Mouse (Mus musculus) mouse trophoblast stem cell (cell line): Measurements from ENCODE around the gene Cdyl.

Source experiments
- in situ Hi-C, 2 experiments: fragments of 300-500 bp; cut with MseI, MboI; formaldehyde crosslinking; loops; 2 replicates in 1 of 2; 3 replicates in 1 of 2; pipeline ENCODE4 v1.15.1; 2025

Cdyl gene

DNA sequence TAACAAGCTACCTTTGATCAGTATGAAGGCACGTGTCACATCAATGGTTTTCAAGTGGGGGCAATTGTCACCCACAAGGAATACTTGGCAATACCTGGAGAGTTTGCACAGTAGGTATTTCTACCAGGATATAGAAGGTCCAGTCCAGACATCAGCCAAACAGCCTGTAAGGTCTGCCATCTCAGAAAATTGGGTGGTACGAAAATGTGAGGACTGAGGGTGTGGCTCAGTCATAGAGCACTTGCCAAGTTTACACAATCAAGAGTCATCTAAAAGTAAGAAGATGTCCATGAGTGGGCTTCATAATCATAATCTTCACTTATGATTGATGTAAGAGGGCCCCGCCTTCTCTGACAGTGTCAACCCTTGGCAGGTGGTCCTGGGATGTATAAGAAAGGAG, 29.9 kb downstream of the Cdyl start:
- in situ Hi-C loops = no loop called here

DNA sequence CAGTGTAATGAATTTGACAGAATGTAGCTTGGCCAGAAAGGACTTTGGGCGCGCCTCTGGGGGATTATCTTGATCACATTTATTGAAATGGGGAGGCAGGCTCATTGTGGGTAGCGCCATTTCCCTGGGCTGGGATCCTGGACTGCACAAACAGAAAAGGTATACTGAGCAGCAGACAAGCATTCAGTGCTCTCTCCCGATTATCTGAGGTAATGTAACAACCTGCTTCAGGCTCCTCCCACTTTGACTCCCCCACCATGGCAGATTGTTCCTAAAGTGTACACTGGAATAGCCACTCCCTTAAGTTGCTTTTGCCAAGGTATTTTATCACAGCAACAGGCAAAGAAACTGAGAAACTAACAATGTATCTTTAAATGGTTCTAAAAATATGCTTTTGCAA, 58.0 kb downstream of the Cdyl start:
- in situ Hi-C loops = no loop called here

DNA sequence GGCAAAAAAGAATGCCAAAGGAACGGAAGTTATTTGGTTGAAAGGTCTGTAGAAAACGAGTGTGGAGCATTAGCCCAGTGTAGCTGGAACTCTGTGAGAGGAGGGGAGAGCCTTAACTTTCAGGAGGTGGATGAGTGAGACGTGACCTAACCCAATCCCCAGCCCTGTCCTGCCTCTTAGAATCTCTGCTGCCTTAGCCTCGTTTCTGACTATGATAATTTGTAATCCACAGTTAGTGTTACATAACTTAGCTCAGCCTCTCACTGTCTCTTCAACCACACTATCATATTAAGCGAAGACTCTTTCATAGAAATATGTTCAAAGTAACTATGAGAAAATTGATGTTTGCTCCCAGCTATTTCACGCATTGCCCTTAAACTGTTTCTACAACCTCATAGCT, 59.9 kb downstream of the Cdyl start:
- in situ Hi-C loops = no loop called here

DNA sequence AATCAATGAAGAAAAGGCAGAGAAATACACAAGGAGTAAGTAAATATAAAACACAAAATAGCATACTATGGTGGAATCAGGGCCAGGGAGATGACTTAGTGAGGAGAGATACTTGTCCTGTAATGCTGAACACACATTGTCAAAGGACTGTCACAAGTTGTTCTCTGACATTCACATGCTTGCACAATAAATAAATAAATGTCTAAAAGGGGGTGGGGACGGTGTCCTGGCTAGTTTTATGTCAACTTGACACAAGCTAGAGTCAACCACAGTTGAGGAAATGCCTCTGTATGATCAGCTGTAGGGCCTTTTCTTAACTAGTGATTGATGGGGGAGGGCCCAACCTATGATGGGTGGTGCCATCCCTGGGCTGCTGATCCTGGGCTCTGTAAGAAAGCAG, 63.4 kb downstream of the Cdyl start:
- in situ Hi-C loops = no loop called here

DNA sequence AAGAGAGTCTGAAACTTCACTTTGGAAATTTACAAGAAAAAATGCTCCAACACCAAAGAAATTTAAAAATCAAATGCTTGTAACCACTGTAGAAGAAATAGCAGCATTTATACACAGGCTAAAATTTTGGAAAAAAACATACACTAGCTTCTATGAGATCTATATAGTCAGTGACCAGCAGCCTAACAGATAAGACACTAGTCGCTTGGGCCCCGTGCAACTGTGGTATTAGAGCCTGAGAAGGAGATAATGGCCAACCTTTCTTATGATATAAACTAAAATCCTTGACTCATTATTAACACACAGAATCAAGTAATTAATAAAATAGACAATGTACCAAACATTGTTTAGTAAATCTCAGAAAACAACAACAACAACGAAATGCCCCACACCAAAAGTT, 66.4 kb downstream of the Cdyl start:
- in situ Hi-C loops = no loop called here

DNA sequence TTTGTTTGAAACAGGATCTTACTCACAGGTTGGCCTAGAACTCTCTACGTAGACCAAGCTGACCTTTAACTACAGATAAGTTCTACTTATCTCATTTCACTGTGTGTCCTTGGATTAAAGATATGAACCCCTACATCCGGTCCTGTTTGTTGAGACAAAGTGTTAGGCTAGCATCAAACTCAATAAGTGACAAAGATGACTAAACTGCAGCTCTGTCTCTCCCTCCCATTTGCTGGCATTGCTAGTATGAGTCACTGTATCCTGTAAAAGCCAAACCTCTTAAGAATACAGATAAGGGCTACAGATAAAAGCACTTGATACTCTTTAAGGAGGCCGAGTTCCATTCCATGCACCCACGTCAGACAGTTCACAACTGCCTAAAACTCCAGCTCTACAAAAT, 72.5 kb downstream of the Cdyl start:
- in situ Hi-C loops = no loop called here

DNA sequence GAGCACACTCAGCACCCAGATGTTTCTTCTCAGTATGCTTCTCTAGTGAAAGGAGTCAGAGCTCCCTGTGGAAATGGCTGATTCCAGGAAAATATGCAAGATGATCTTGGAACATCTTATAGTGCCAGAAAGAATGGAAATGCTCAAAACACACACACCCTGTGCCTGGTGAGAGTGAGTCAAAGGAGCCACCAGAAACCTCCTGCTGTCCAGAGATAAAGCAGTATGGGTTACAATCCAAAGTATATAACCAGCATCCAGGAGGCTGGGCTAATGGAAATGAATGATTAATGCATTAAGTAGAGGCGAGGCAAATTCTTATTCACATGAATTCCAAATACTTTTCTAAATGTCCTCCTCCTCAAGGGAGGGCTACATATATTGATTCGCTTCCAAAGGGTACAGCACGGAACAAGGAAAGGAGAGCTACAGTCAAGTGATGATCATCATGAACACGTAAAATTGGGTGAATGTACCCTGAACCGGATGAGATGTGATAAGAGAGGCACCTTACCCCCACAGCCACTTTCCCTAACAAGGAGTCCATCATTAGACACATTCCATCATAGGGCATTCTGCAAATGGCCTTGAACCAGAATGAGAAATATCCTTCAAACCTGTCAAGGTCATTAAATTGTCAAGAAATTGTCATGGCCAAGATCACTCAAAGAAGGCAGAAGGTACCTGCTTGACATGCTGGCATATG, 73.4 kb downstream of the Cdyl start:
- in situ Hi-C loops = no loop called here

DNA sequence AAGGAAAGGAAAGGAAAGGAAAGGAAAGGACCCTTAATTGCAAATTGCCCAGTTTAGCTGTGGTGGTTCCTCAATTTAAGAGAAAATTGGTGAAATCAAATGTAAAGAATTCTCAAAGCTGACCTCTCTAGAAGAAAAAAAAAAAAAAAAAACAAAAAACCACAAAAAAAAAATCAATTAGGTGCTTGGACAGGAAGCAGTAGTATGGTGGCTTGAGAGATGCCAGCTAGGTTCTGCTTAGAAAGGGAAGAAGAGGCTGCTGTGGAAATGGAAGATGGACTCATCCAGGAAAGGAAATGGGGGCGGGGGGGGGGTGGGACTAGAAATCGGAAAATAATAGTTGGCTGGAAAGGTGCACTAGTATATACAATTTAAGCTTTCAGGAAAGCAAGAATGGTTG, 77.9 kb downstream of the Cdyl start:
- in situ Hi-C loops = no loop called here

DNA sequence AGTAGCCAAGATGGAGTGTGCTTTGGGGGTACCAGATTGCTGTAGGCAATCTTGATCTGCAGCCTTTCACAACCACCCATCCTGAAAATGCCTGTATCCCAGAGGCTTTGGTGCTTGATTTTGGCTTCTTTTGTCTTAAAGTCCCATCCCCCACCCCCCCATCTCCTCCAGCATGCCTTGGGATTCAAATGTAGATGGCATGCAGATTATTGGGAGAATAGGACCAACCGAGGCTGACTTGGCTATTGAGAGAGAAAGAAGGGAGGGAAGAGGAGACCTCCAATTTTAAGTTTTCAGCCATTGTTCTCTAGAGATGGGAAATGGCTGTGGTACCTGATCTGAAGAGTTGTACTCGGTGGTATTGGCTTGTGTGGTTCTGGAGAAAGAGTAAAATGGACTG, 78.6 kb downstream of the Cdyl start:
- in situ Hi-C loops = no loop called here

DNA sequence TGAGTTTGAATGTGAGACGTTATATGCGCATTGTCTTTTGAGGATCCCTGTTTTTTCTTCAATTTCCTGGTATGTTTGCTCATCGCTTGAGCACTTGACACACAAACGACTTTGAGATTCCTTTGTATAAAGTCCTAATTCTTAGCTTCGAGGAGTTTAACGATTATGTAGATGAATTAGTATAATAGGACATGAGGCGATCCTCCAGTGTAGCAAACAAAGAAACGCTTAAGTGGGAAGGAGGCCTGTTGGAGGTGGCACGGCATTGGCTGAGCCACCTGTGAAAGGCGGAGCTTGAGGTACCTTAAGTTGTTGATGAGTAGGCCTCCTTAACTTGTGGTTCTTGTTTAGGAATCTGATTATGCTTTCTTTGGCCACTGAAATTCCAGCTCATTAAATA, 79.8 kb downstream of the Cdyl start:
- in situ Hi-C loops = no loop called here

DNA sequence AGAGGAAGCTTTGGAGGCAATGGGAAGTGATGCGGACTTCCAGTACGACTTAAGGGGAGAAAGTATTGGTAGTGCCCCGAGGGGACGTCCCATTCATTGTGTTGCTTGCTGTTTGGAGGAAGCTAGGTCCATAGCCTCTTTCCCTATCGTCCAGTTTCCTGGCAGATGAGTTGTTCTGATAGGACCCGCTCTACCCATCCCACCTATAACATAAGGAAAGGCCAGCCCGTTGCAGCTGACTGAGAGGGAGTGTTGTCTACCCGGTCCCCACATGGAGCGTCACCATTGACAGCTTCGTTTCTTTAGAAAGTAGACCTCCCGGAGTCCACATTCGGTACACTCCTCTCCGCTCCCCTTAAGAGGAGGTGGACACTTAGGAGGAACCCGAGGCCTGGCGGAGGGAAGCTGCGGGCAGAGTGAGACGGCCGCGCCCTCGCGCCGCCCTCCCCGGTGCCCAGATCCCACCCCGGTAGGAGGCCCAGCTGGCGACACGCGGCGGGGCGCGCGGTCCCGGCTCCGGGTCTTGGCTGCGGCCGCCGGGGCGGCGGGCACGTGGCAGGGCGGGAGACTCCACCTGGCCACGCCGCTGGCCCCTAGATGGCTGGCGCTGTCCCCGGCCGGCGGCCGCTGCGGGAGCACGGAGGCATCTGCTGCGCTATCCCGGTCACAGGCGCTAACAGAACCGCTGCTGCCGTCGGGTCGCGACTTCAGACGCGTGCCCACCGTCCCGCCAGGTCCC, 80.8 kb downstream of the Cdyl start:
- in situ Hi-C loops = no loop called here

DNA sequence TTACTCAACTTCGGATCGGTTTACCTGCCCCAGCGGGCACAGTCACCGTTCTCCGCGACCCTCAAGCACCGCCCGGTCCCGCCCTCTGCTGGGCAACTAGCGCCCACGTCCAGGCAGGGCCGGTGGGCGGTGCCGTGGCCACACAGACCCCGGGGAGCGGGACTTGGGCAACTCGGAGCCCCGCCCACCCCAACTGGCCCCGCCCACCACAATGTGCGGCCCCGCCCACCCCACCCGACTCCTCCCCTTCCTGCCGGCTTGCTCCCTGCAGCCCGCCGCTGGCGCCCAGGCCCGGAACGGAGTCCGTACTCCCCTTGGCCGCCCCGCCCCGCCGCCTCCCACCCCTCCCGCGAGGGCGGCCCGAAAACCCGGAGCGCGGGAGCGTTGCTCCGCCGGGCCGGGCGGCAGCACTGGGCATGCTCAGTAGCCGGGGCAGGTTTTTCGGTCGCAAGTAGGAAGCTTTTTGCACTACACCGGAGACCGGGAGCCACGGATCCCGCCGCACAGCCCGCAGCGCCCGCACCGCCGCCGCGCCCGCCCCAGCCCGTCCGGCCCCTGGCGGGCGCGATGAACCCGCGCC, 81.5 kb downstream of the Cdyl start:
- in situ Hi-C loops = no loop called here

DNA sequence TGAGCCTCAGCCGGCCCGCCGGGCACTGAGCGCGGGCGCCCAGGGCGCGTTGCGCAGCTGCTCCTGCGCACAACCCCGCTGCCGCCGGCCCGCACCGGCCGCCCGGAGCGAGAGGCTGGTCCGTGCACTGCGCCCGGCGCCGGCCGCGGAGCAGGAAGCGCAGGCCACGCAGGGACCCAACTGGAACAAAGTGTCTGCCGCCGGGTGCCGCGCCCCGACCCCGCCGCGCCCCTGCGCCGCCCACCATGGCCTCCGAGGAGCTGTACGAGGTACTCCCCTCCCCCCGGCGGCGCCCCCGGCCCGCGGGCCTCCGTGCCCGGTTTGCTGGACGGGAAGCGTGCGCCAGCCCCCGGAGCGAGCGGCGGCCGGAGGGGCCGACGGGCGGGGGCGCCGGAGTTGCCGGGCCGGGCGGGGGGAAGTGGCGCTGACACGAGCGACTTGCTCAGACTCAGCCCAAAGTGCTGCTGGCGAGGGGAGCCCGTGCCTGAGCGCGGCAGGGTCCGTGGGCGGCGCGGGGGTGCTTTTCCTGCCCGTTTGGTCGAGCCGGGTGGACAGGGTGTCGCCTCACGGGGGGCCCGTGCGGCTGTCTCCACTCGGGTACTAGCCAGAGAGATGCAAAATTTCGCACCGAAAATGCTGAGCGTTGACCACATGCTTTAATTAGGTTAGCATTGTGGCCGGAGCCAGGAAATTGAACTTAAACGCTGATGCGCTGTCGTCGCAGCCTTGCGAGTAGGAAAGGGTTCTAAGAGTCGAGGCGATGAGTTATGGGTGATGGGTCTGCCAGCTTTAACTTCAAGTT, 82.2 kb downstream of the Cdyl start:
- in situ Hi-C loops = no loop called here

DNA sequence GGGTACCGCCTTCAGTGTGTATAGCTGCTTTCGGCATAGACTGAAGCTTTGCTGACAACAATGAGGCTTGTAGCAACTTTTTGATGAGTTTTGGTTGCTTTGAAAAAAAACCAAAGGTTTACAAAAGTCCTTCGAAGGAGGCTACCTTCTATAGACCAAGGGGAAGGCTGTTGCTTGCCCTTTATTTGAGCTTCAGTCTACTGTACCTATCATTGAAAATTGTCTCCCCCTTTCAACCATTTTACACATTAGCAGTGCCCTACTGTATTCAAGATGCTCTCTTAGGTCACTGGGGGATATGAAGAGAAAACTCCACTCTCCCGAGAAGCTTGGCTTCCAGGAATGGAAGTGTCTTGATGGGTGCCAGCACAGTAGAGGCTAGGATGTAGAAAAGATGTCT, 83.1 kb downstream of the Cdyl start:
- in situ Hi-C loops = no loop called here

DNA sequence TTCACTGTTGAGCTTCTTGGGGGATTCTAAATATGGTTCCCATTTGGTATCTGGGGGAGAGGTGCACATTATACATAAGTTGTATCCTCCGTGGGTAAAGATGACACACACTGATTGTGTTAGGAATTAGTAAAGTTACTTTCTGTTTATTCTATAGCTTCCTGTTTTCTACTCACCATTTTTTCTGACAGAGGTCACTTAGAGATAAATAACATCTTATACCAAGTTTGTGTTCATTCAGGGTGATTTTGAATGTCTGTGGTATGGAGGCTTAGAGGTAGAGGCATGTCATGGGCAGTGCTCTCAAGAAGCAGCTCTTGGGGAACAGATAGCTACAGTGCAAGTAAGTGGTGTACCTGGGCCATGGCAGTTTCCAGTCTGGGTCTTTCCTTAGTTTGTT, 83.6 kb downstream of the Cdyl start:
- in situ Hi-C loops = no loop called here

DNA sequence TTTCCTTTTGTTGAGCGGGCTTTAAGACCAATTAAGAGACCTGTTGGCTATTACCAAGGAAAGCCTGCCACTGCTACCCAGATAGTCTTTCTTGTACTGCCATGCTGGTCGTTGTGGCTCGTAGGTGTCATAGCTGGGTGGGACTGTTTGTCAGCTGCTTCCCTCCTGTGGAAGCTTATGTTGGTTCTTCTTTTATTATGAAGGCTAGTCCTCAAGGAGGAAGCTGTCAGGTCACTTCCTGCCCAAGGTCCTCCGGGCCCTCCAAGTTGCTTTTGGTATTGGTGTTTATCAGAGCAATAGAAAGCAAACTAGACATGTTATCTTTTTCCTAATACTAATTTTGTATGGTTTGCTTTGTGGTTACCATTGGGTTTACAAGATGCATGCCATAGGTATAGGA, 89.6 kb downstream of the Cdyl start:
- in situ Hi-C loops = no loop called here

DNA sequence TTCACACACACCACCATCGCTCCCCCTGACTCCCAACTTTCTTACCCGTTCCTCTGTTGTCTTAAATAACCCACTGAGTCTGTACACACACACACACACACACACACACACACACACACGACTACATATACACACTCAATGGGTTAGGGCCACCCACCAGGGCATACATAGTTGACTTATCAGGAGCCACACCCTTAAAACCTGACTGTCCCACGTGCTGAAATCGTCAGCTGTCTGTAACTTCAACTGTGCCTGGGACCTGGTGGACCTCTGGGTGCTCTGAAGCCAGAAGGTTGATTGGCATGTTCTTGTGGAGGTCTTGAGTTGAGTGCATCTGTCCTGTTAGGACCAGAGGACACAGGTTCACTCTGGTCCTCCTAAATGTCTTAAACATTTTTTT, 90.0 kb downstream of the Cdyl start:
- in situ Hi-C loops = no loop called here

DNA sequence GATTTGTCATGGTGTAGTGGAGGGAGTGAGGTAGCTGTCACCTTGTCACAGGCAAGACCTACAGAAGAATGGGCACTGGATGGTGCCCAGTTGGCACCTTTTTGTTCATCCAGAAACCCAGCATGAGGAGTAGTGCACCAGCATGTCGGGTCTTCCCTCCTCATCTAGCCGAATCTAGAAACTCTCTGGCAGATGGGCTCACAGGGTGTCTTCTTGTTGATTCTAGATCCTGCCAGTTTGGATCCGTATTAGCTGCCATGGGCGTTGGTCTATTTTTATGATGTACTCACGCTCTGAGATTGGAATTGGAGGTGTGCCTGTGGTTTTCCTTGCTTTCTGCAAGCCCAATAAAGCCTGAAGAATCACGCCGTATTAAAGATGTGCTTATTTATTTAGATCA, 92.4 kb downstream of the Cdyl start:
- in situ Hi-C loops = no loop called here

DNA sequence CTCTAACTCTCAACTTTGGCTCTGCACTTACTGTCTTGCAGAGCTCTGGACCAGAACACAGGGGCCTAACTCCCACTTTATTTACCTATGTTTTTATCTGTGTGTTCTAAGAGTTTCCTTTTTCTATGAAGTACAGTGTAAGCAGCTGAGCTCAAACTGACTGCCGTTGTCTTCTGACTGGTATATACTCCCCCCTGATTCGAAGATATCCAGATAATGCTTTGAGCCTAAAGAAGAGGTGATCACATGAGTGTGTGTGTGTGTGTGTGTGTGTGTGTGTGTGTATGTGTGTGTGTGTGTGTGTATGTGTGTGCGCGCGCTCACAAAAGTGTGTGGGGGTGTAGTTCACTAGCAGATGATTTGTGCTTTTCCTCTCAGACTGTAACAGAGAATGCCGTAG, 95.4 kb downstream of the Cdyl start:
- in situ Hi-C loops = no loop called here

DNA sequence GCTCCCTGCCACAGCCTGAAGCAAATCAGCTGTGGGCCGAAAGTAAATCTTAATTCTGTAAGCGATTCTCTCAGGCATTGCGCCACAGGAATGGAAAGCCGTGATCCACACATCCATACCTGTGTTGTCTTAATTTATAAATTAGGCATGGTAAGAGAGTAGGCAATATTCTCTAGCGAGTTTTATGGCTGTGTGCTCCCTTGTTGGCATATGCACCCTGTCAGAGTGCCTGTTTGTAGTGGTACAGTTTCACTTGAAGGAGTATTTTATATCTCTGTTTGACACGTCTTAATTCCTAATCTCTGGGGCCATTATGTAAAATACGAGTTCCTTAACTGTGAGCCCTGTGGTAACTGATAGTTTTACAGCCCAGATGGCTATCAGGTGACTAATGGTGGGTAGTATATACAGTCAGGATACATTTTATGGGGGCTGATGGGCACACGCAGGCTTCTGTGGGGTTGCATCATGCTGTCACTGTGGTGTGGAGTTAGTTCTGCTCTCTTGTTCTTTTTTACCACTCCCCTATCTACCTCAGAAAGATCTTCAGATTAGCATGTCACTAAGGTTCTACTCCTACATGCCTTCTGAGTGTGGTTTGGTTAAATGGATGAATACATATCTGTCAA, 96.1 kb downstream of the Cdyl start:
- in situ Hi-C loops = no loop called here

DNA sequence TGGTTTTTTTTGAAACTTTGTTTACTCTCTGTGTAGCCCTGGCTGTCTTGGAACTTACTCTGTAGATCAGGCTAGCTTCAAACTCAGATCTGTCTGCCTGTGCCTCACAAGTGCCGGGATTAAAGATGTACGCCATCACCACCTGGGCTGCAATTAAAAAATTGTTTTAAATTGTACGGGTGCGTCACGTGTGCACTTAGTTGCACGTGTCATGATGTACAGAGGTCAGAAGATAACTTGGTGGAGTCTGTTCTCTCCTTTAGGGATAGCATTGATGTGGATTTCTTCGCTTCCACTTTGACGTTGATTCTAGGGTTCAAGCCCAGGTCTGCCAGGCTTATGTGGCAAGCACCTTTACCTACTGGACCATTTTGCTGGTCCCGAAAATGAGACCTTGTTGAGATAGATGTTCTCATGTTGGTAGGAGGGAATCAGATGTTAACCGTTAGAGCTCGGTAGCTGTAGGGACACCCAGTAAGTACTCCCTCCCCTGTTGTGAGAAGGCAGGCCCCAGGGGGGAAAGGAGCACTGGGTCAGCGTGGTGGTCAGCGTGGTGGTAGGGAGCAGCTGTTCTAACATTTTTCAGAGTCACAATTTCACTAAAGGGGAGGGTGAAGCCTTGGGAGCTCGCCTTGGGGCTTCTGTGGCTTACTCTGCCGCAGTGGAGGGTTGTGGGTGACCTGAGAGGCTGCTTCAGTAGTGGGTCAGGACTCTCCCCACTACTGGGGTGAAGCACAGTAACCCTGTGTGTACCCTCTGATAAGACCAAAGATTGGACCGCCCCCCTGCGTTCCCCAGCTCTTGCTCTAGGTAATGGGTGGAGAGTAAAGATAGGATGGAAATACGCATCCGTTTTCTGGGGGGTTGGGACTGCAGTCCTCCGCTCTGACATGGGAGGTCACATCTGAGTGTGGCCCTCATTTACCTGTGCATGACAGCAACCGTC, 97.0 kb downstream of the Cdyl start:
- in situ Hi-C loops = no loop called here
